In genomic region chr16:25835723-25836122, GRCm38 (mm10) we compare ENCODE assay signal across 24 mouse cellular contexts.
"Had no signal": no experiment of that assay in that cellular context is flagged by ENCODE, and none has a peak within 500 bp of the region (broad histone marks: within the 10 kb centered on the region; RNA-seq: fewer than 3 reads in every experiment).

No protein-coding gene starts in this region.

- H3K27me3 ChIP-seq: heart, embryonic 13.5 days; heart, embryonic 15.5 days; hindbrain, embryonic 13.5 days; hindbrain, embryonic 15.5 days; kidney, embryonic 15.5 days; limb, embryonic 12.5 days; limb, embryonic 15.5 days had no signal

- H3K27ac ChIP-seq: heart, adult 2 months; heart, embryonic 13.5 days; heart, embryonic 15.5 days; hindbrain, embryonic 13.5 days; hindbrain, embryonic 15.5 days; hindbrain, postnatal 0 days; kidney, embryonic 15.5 days; kidney, postnatal 0 days; limb, embryonic 12.5 days had no signal

- H3K4me1 ChIP-seq: heart, embryonic 13.5 days; heart, embryonic 15.5 days; hindbrain, embryonic 13.5 days; hindbrain, embryonic 15.5 days; kidney, embryonic 15.5 days had no signal

- DNase-seq: gastrocnemius, postnatal 14 days; gastrocnemius, postnatal 36 days; heart, adult 11 months; heart, adult 2 months; heart, postnatal 14 days; heart, postnatal 36 days; kidney, adult 11 months; kidney, adult 2 months; kidney, adult 9 months; kidney, postnatal 14 days; kidney, postnatal 36 days; layer of hippocampus, adult 9-11 months; layer of hippocampus, postnatal 36 days; left cerebral cortex, postnatal 4 days had no signal

- H3K9ac ChIP-seq: heart, embryonic 13.5 days; heart, embryonic 15.5 days; hindbrain, embryonic 13.5 days; hindbrain, embryonic 15.5 days; kidney, embryonic 15.5 days; limb, embryonic 12.5 days; limb, embryonic 15.5 days had no signal

- ATAC-seq: hindbrain, postnatal 0 days had no signal

- H3K4me2 ChIP-seq: heart, embryonic 11.5 days; heart, embryonic 13.5 days; heart, embryonic 15.5 days; hindbrain, embryonic 13.5 days; hindbrain, embryonic 15.5 days; kidney, embryonic 15.5 days; limb, embryonic 12.5 days; limb, embryonic 15.5 days had no signal

- H3K9me3 ChIP-seq: heart, embryonic 13.5 days; heart, embryonic 15.5 days; hindbrain, embryonic 13.5 days; hindbrain, embryonic 15.5 days; kidney, embryonic 15.5 days; limb, embryonic 12.5 days; limb, embryonic 15.5 days had no signal

- H3K36me3 ChIP-seq: heart, embryonic 13.5 days; heart, embryonic 15.5 days; hindbrain, embryonic 13.5 days; hindbrain, embryonic 15.5 days; kidney, embryonic 15.5 days; limb, embryonic 12.5 days; limb, embryonic 15.5 days had no signal

- H3K4me3 ChIP-seq: heart, adult 2 months; heart, embryonic 13.5 days; heart, embryonic 15.5 days; hindbrain, embryonic 13.5 days; hindbrain, embryonic 15.5 days; kidney, embryonic 15.5 days; limb, embryonic 12.5 days; limb, embryonic 15.5 days had no signal
